Mouse (Mus musculus): ENCODE results near the gene Ndc1.

GRCm38 (mm10) chr4:107420202-107420601, 52.6 kb downstream of the Ndc1 start:
- TF ChIP-seq CTCF (IDR thresholded peaks at IDR 0.05; ENCODE audit: insufficient read depth, low read length) (no peak), POLR2A (IDR thresholded peaks at IDR 0.05; ENCODE audit: borderline replicate concordance, extremely low read depth, low read depth, low read length) (no peak)

Measured in lung, adult 2 months (tissue).